Mouse (Mus musculus) adipose tissue, adult 10 weeks (tissue): ENCODE results near the gene Defb26. TPM values are rescaled to one million over a fixed set of nuclear protein-coding genes. Genes with fewer than 3 reads are reported as not detected.

Source experiments
- polyA plus RNA-seq: library from polyadenylated mRNA; stranded (reverse); fragments of 350-450 nt; fragmentation: Illumina TruSeq; extraction: RNeasy Lipid Tissue Mini Kit (QIAGEN cat#74804); gene quantifications from one replicate; pipeline ENCODE4 v1.2.3, GENCODE M21; 2014; ENCODE audit warnings: low read depth, low replicate concordance

Defb26 gene
- polyA plus RNA-seq = 117 TPM

GRCm38 (mm10) chr2:152511592-152511991 is at the start of gene Defb26:
Defb26 (minus strand) TSS chr2:152511692.

GRCm38 (mm10) chr2:152539944-152540710 is 28.6 kb upstream of the Defb26 start, which contains the start of gene Defb29:
Defb29 (minus strand) TSS chr2:152540098.

GRCm38 (mm10) chr2:152517981-152518380 is 6.5 kb upstream of the Defb26 start, which contains the start of gene Defb28:
Defb28 (plus strand) TSS chr2:152518255.

GRCm38 (mm10) chr2:152490038-152490437 is 21.5 kb downstream of the Defb26 start, which contains the start of gene Defb22:
Defb22 (minus strand) TSS chr2:152490138.

GRCm38 (mm10) chr2:152476763-152477162 is 34.7 kb downstream of the Defb26 start, which contains the start of gene Defb20:
Defb20 (plus strand) TSS chr2:152477063.

GRCm38 (mm10) chr2:152464570-152465150 is 46.8 kb downstream of the Defb26 start, which contains the start of gene Defb23:
Defb23 (minus strand) TSS chr2:152464620.

Other genes with a start within 250 kb of the Defb26 start
- gene Tbc1d20, start 217.9 kb downstream of the Defb26 start, polyA plus RNA-seq = 64.9 TPM
- 61.0 TPM for gene Rbck1, start 179.0 kb downstream of the Defb26 start, polyA plus RNA-seq
- 3.1 TPM for gene Trib3, start 167.7 kb downstream of the Defb26 start, polyA plus RNA-seq
- not detected for gene Nrsn2, start 135.1 kb downstream of the Defb26 start, polyA plus RNA-seq
- 13.1 TPM for gene Sox12, start 113.6 kb downstream of the Defb26 start, polyA plus RNA-seq
- 6.4 TPM for gene Zcchc3, start 96.7 kb downstream of the Defb26 start, polyA plus RNA-seq
- 7.5 TPM for gene 6820408C15Rik, start 96.1 kb downstream of the Defb26 start, polyA plus RNA-seq
- gene Defb23, start 47.1 kb downstream of the Defb26 start, polyA plus RNA-seq = 773 TPM
- 5,596 TPM for gene Defb20, start 34.6 kb downstream of the Defb26 start, polyA plus RNA-seq
- 725 TPM for gene Defb22, start 21.6 kb downstream of the Defb26 start, polyA plus RNA-seq
- gene Defb28, start 6.6 kb upstream of the Defb26 start, polyA plus RNA-seq = 1,277 TPM
- 321 TPM for gene Defb29, start 28.4 kb upstream of the Defb26 start, polyA plus RNA-seq
- 2,150 TPM for gene Gm17416, start 57.6 kb upstream of the Defb26 start, polyA plus RNA-seq
- 719 TPM for gene Defb21, start 61.1 kb upstream of the Defb26 start, polyA plus RNA-seq
- gene Defb19, start 68.6 kb upstream of the Defb26 start, polyA plus RNA-seq = 22.8 TPM
- gene Defb45, start 87.7 kb upstream of the Defb26 start, polyA plus RNA-seq = 531 TPM
- 6.9 TPM for gene Defb36, start 92.6 kb upstream of the Defb26 start, polyA plus RNA-seq
- gene Defb25, start 111.4 kb upstream of the Defb26 start, polyA plus RNA-seq = 4,016 TPM
- gene Rem1, start 115.3 kb upstream of the Defb26 start, polyA plus RNA-seq = 42.9 TPM
- gene H13, start 157.8 kb upstream of the Defb26 start, polyA plus RNA-seq = 115 TPM
- 14.8 TPM for gene Mcts2, start 175.3 kb upstream of the Defb26 start, polyA plus RNA-seq
- 38.8 TPM for gene Id1, start 224.6 kb upstream of the Defb26 start, polyA plus RNA-seq
- 5.2 TPM for gene Cox4i2, start 242.5 kb upstream of the Defb26 start, polyA plus RNA-seq